Mouse (Mus musculus): ENCODE results near the gene Tap2. TPM values are rescaled to one million over a fixed set of nuclear protein-coding genes. Genes with fewer than 3 reads are reported as not detected.
A peak's percentile ranks its signal among the peaks of the same experiment; 100 is the strongest.

Tap2 gene
- total RNA-seq, 2 experiments from 2014 or later = 4.3 to 5.1 TPM

GRCm38 (mm10) chr17:34249878-34250277 lies 46.6 kb downstream of the Tap2 start:
- DNase-seq = no peak

GRCm38 (mm10) chr17:34251666-34252065 lies 48.3 kb downstream of the Tap2 start:
- DNase-seq = no peak

GRCm38 (mm10) chr17:34256501-34256900 lies 53.2 kb downstream of the Tap2 start:
- no peak for DNase-seq

GRCm38 (mm10) chr17:34257594-34258375 lies 54.5 kb downstream of the Tap2 start, which contains the start of gene H2-Ab1:
TSS of gene H2-Ab1 (plus strand) at chr17:34257689.
- DNase-seq = peak; percentile 52

- DNase-seq = no peak
Observed at GRCm38 (mm10) chr17:34260551-34260950, 57.2 kb downstream of the Tap2 start.

GRCm38 (mm10) chr17:34261502-34261901 lies 58.2 kb downstream of the Tap2 start:
- DNase-seq = no peak

GRCm38 (mm10) chr17:34263068-34263467 lies 59.7 kb downstream of the Tap2 start:
- DNase-seq = peak; percentile 30

GRCm38 (mm10) chr17:34263811-34264371 lies 60.6 kb downstream of the Tap2 start:
- DNase-seq = no peak

- DNase-seq = no peak
Observed at GRCm38 (mm10) chr17:34264452-34265351, 61.4 kb downstream of the Tap2 start.

Other genes with a start within 250 kb of the Tap2 start
- gene Vps52, start 247.7 kb upstream of the Tap2 start, total RNA-seq (2021) = 10 to 100 TPM; 27.2 to 28.8 TPM
- 100 to 1,000 TPM; 330 to 347 TPM for gene Rps18, start 247.5 kb upstream of the Tap2 start, total RNA-seq (2021)
- 10 to 100 TPM; 22.8 to 48.2 TPM for gene H2-K1, start 203.2 kb upstream of the Tap2 start, total RNA-seq (2021)
- gene Ring1, start 178.8 kb upstream of the Tap2 start, total RNA-seq (2021) = 10 to 100 TPM; 10.1 to 12.3 TPM
- gene H2-Ke6, start 175.5 kb upstream of the Tap2 start, total RNA-seq (2021) = 10 to 100 TPM; 52.7 to 59.9 TPM
- 10 to 100 TPM; 41.5 to 45.7 TPM for gene Slc39a7, start 171.8 kb upstream of the Tap2 start, total RNA-seq (2021)
- gene Rxrb, start 171.7 kb upstream of the Tap2 start, total RNA-seq (2021) = 10 to 100 TPM; 34.9 to 36.3 TPM
- gene Col11a2, start 164.1 kb upstream of the Tap2 start, total RNA-seq (2021) = 10 to 100 TPM in 1 of 2 experiments, 1 to 10 TPM in 1; 6.5 to 16.7 TPM
- gene H2-Oa, start 111.2 kb upstream of the Tap2 start, total RNA-seq (2021) = not detected
- gene H2-DMa, start 84.0 kb upstream of the Tap2 start, total RNA-seq (2021) = 1 to 10 TPM; 2.8 to 3.1 TPM
- 10 to 100 TPM; 66.7 to 69.1 TPM for gene Brd2, start 80.9 kb upstream of the Tap2 start, total RNA-seq (2021)
- gene H2-DMb2, start 60.2 kb upstream of the Tap2 start, total RNA-seq (2021) = under 1 TPM; 0.28 to 0.67 TPM
- 1 to 10 TPM in 1 of 2 experiments, under 1 TPM in 1; 0.43 to 1.2 TPM for gene H2-DMb1, start 50.5 kb upstream of the Tap2 start, total RNA-seq (2021)
- gene Tap1, start 16.0 kb upstream of the Tap2 start, total RNA-seq (2021) = 1 to 10 TPM; 1.4 to 1.5 TPM
- 1 to 10 TPM; 1.3 to 3.1 TPM for gene Psmb9, start 15.8 kb upstream of the Tap2 start, total RNA-seq (2021)
- 1 to 10 TPM; 2.9 to 4.8 TPM for gene Psmb8, start 5.8 kb upstream of the Tap2 start, total RNA-seq (2021)
- gene H2-Ob, start 35.4 kb downstream of the Tap2 start, total RNA-seq (2021) = under 1 TPM in 1 of 2 experiments, not detected in 1; 0.13 TPM
- 1 to 10 TPM; 2.7 to 3.3 TPM for gene H2-Ab1, start 54.2 kb downstream of the Tap2 start, total RNA-seq (2021)
- gene H2-Aa, start 84.3 kb downstream of the Tap2 start, total RNA-seq (2021) = 1 to 10 TPM; 4.4 to 4.5 TPM
- 1 to 10 TPM; 3.9 to 5.5 TPM for gene H2-Eb1, start 102.3 kb downstream of the Tap2 start, total RNA-seq (2021)
- gene H2-Eb2, start 122.1 kb downstream of the Tap2 start, total RNA-seq (2021) = not detected
- gene Btnl2, start 151.3 kb downstream of the Tap2 start, total RNA-seq (2021) = under 1 TPM; 0.31 to 0.43 TPM
- not detected for gene Btnl1, start 173.6 kb downstream of the Tap2 start, total RNA-seq (2021)
- gene BC051142, start 195.3 kb downstream of the Tap2 start, total RNA-seq (2021) = not detected